Comparison of ENCODE assay signal across 8 mouse cellular contexts in the genomic region with DNA sequence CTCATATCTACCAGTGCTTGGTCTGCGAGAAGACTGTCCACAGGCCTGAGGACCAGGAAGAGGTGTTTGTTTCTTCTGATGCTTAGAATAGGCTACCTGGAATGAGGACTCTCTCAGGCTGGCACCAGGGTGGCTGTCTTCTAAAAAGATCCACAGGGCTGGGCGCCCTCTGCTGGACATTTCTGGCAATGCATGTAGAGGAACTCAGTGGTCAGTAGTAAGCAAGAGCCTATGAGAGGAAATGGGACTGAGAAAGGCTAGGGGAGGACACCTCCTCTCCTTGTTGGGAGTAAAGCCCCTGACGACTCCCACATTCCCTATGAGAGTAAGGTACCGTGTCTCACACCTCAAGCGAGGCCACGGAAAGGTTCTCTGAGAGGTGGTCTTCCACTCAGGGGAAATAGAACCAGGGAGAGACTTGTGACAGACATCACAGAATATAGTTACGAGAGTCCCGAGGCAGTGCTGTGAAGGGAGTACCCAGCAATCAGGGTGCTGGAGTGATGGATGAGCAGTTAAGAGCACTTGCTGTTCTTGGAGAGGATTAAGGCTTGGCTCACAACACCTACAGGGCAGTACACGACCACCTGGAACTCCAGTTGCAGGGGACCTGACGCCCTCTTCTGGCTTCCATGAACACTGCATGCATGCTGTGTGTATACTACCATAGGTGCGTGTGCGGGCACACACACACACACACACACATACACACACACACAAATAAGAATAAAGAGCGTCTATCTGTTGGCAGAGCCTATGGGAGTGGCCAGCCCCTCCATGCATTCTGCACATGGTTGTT. TPM values are rescaled to one million over a fixed set of nuclear protein-coding genes. Genes with fewer than 3 reads are reported as not detected.
DNase-seq lines count a peak whose midpoint lies in the region; ATAC-seq and TF ChIP-seq lines count a peak whose summit lies in the region.

No protein-coding gene starts in this region.

- POLR2A ChIA-PET in Patski (lab: Charles Lee), result no interaction called here

- H3K27ac ChIP-seq in hindbrain, embryonic 15.5 days (replicated peaks), result no peak overlapping the region

- H3K9ac ChIP-seq in hindbrain, embryonic 15.5 days, result no peak overlapping the region

- H3K4me2 ChIP-seq in hindbrain, embryonic 15.5 days, result no peak overlapping the region

- in situ Hi-C loops in Patski (cut with MboI; ENCODE audit: low pct_unique_long_range_greater_than_20kb), result loop anchor here (5.0 kb wide), 1 partner anchor 85 kb away; no protein-coding TSS in a partner anchor

- peak; percentile 34 for DNase-seq in Patski (ENCODE audit: low read depth, low spot score)
- peak; percentile 89 for DNase-seq in cerebellum, adult 9-10 months
- DNase-seq in frontal cortex, adult 2 months (ENCODE audit: extremely low spot score in 1 of 2, low spot score in 1 of 2), result peak; percentile 63 to 95
- DNase-seq in layer of hippocampus, postnatal 14 days (ENCODE audit: low spot score in 2 of 2), result peak; percentile 80 to 87
- peak; percentile 91 for DNase-seq in lung, postnatal 36 days
- peak; percentile 80 for DNase-seq in retina, postnatal 7 days (ENCODE audit: low read depth, low spot score)
- DNase-seq in thymus, postnatal 36 days, result peak; percentile 71 to 80

- no peaks in the 10 kb centered on the region for H3K9me3 ChIP-seq in hindbrain, embryonic 15.5 days

- H3K27me3 ChIP-seq in Patski, result no peaks in the 10 kb centered on the region
- H3K27me3 ChIP-seq in hindbrain, embryonic 15.5 days, result no peaks in the 10 kb centered on the region

- TF ChIP-seq CTCF in Patski (IDR thresholded peaks at IDR 0.05), result peak; percentile 93

- no peaks in the 10 kb centered on the region for H3K36me3 ChIP-seq in hindbrain, embryonic 15.5 days

- H3K4me1 ChIP-seq in hindbrain, embryonic 15.5 days (replicated peaks), result no peaks in the 10 kb centered on the region

- 66% methylated on average over 13 of the region's 13 CpGs for WGBS in hindbrain, embryonic 15.5 days

- H3K4me3 ChIP-seq in hindbrain, embryonic 15.5 days, result no peak overlapping the region

- peak; percentile 91 for ATAC-seq in Patski
- peak; percentile 75 for ATAC-seq in hindbrain, embryonic 15.5 days (ENCODE audit: low FRiP score, low read depth)

- CTCF ChIA-PET in Patski (lab: Charles Lee), result interaction anchor here (1.0 to 1.8 kb wide), 6 partner anchors 11 to 93 kb away, joined by 3 to 4 read pairs (median 4); a partner anchor contains a TSS

RNA-seq across cellular contexts. Expression of a gene that starts 34.6 kb away (rescaled TPM):
- 17.9 TPM for polyA plus RNA-seq in Patski (2021)
- 15.8 and 19.0 TPM in 2 replicates for polyA plus RNA-seq in frontal cortex, adult 2 months (2012; rRNA removed)
- 19.4 and 20.4 TPM in 2 replicates for polyA plus RNA-seq in hindbrain, embryonic 15.5 days (2015; fragmentation: Nextera tagmentation; extraction: Ambion mirVana)
- total RNA-seq in layer of hippocampus, postnatal 14 days (2021), result 10 to 100 TPM; 10.4 to 10.8 TPM

RNA-seq across cellular contexts. Expression of a gene that starts 41.1 kb away (rescaled TPM):
- polyA plus RNA-seq in Patski (2021), result 25.0 TPM
- 25.9 and 26.7 TPM in 2 replicates for polyA plus RNA-seq in frontal cortex, adult 2 months (2012; rRNA removed)
- polyA plus RNA-seq in hindbrain, embryonic 15.5 days (2015; fragmentation: Nextera tagmentation; extraction: Ambion mirVana), result 30.8 and 31.1 TPM in 2 replicates
- total RNA-seq in layer of hippocampus, postnatal 14 days (2021), result 10 to 100 TPM; 17.4 to 20.6 TPM

Comparison
In these comparisons a context has a peak if more than half of its experiments do, and no peak if none do; other contexts are left out.
1. DNase-seq: peak in every context shown above with its lines; median percentile 91 in lung, postnatal 36 days; 89 in cerebellum, adult 9-10 months; 84 in layer of hippocampus, postnatal 14 days; 80 in retina, postnatal 7 days; 79 in frontal cortex, adult 2 months; 76 in thymus, postnatal 36 days; 34 in Patski.